Mouse (Mus musculus) central nervous system, embryonic 18 days (tissue): ENCODE measurements around the gene Zfp932. TPM values are rescaled to one million over a fixed set of nuclear protein-coding genes. Genes with fewer than 3 reads are reported as not detected.

Experiments
- polyA plus RNA-seq: library from polyadenylated mRNA; depleted of rRNA; stranded (reverse); fragments of >200 nt; gene quantifications from 2 replicates; pipeline ENCODE4 v1.2.3, GENCODE M21; 2012; rRNA removed

The Zfp932 gene
- polyA plus RNA-seq, result 44.7 and 46.9 TPM in 2 replicates

GRCm38 (mm10) chr5:109996026-109996937 is at the start of gene Zfp932:
Gene Zfp932, plus strand, starts transcription at chr5:109996521.

Other genes with a start within 250 kb of the Zfp932 start
- 2.9 and 3.2 TPM in 2 replicates for gene 4930522L14Rik, start 244.6 kb upstream of the Zfp932 start, polyA plus RNA-seq
- 0.03 and 0.08 TPM in 2 replicates for gene Gm15446, start 73.1 kb upstream of the Zfp932 start, polyA plus RNA-seq
- 0.79 and 1.5 TPM in 2 replicates for gene Gm17655, start 76.0 kb downstream of the Zfp932 start, polyA plus RNA-seq
- 0.67 and 0.71 TPM in 2 replicates for gene Gm35315, start 97.9 kb downstream of the Zfp932 start, polyA plus RNA-seq
- 8.8 and 9.1 TPM in 2 replicates for gene Plcxd1, start 103.4 kb downstream of the Zfp932 start, polyA plus RNA-seq
- 220 and 234 TPM in 2 replicates for gene Gtpbp6, start 111.7 kb downstream of the Zfp932 start, polyA plus RNA-seq
- 9.3 and 9.8 TPM in 2 replicates for gene Zfp605, start 113.6 kb downstream of the Zfp932 start, polyA plus RNA-seq
- gene Chfr, start 139.3 kb downstream of the Zfp932 start, polyA plus RNA-seq, result 105 and 112 TPM in 2 replicates
- 18.7 and 20.3 TPM in 2 replicates for gene Golga3, start 180.2 kb downstream of the Zfp932 start, polyA plus RNA-seq
- gene Ankle2, start 234.5 kb downstream of the Zfp932 start, polyA plus RNA-seq, result 17.2 and 19.1 TPM in 2 replicates